Mouse (Mus musculus) myocyte (in vitro differentiated cells): ENCODE results near the gene Slamf7. TPM values are rescaled to one million over a fixed set of nuclear protein-coding genes. Genes with fewer than 3 reads are reported as not detected.

Experiments
- H3K27me3 ChIP-seq: one replicate; pipeline ENCODE4 v1.6.1; 2011; ENCODE audit not compliant: control insufficient read depth, insufficient read depth, insufficient read length
- H3K36me3 ChIP-seq: one replicate; pipeline ENCODE4 v1.6.1; 2011; ENCODE audit not compliant: control insufficient read depth, insufficient read depth
- H3K4me2 ChIP-seq: one replicate; pipeline ENCODE4 v1.6.1; 2011; ENCODE audit warnings: low read depth, control low read depth
- H3K4me3 ChIP-seq: one replicate; pipeline ENCODE4 v1.5.1; 2011; ENCODE audit warnings: mild to moderate bottlenecking, control low read depth, moderate library complexity
- H3K79me2 ChIP-seq: one replicate; pipeline ENCODE4 v1.6.1; 2011; ENCODE audit not compliant: control insufficient read depth, insufficient read depth
- H3ac ChIP-seq: one replicate; pipeline ENCODE4 v1.6.1; 2011; ENCODE audit not compliant: control insufficient read depth, insufficient read length
- CEBPB ChIP-seq: IDR thresholded peaks from 2 replicates; pipeline ENCODE4 v1.6.1; 2011; ENCODE audit warnings: mild to moderate bottlenecking, moderate library complexity; ENCODE audit not compliant: poor library complexity, insufficient read depth, severe bottlenecking
- E2F4 ChIP-seq: IDR thresholded peaks from one replicate; pipeline ENCODE4 v1.6.1; 2011; ENCODE audit warnings: mild to moderate bottlenecking, control low read depth, moderate library complexity; ENCODE audit not compliant: insufficient read depth
- MAX ChIP-seq: IDR thresholded peaks from one replicate; pipeline ENCODE4 v1.6.1; 2011; ENCODE audit warnings: low read depth, mild to moderate bottlenecking, control low read depth
- MYOD1 ChIP-seq, 3 experiments: IDR thresholded peaks; one replicate each; pipeline ENCODE4 v1.6.1; 2011; ENCODE audit warnings: control low read depth in 2 of 3, low read depth in 2 of 3, mild to moderate bottlenecking in 2 of 3, moderate library complexity in 1 of 3; ENCODE audit not compliant: insufficient read length in 2 of 3, control insufficient read depth in 1 of 3
- MYOG ChIP-seq, 3 experiments: IDR thresholded peaks; one replicate each; pipeline ENCODE4 v1.6.1; 2011; ENCODE audit warnings: control low read depth in 2 of 3, low read depth in 2 of 3, mild to moderate bottlenecking in 2 of 3; ENCODE audit not compliant: insufficient read length in 2 of 3, control insufficient read depth in 1 of 3, insufficient read depth in 1 of 3
- POLR2A ChIP-seq: IDR thresholded peaks from one replicate; pipeline ENCODE4 v1.6.1; 2011; ENCODE audit warnings: low read depth, mild to moderate bottlenecking, control low read depth, moderate library complexity; ENCODE audit not compliant: insufficient read length
- POLR2AphosphoS2 ChIP-seq: IDR thresholded peaks from one replicate; pipeline ENCODE4 v1.6.1; 2011; ENCODE audit warnings: low read depth, control low read depth; ENCODE audit not compliant: insufficient read length
- REST ChIP-seq: IDR thresholded peaks from one replicate; pipeline ENCODE4 v1.6.1; 2011; ENCODE audit warnings: mild to moderate bottlenecking, control low read depth, moderate library complexity; ENCODE audit not compliant: insufficient read depth, insufficient read length
- SRF ChIP-seq: IDR thresholded peaks from one replicate; pipeline ENCODE4 v1.6.1; 2011; ENCODE audit warnings: low read depth; ENCODE audit not compliant: control insufficient read depth, insufficient read length
- TCF12 ChIP-seq: IDR thresholded peaks from one replicate; pipeline ENCODE4 v1.6.1; 2011; ENCODE audit warnings: mild to moderate bottlenecking, control low read depth; ENCODE audit not compliant: poor library complexity, insufficient read depth, severe bottlenecking
- TCF3 ChIP-seq: IDR thresholded peaks from one replicate; pipeline ENCODE4 v1.6.1; 2011; ENCODE audit warnings: low read depth, control low read depth; ENCODE audit not compliant: insufficient read length
- USF1 ChIP-seq: IDR thresholded peaks from one replicate; pipeline ENCODE4 v1.6.1; 2011; ENCODE audit warnings: low read depth, mild to moderate bottlenecking, control low read depth, moderate library complexity
- polyA plus RNA-seq: library from polyadenylated mRNA; unstranded; fragments of >200 nt; fragmentation: generic; extraction: Trizol; gene quantifications from one replicate; pipeline ENCODE4 v1.2.1, GENCODE M21; 2012; ENCODE audit warnings: missing spikeins

Gene Slamf7
- polyA plus RNA-seq, 1 experiment = not detected

GRCm38 (mm10) chr1:171640796-171641195 lies 12.0 kb downstream of the Slamf7 start:
- no peak overlapping the region for H3ac ChIP-seq
- no peak overlapping the region for H3K4me3 ChIP-seq
- no peaks in the 10 kb centered on the region for H3K36me3 ChIP-seq
- no peaks in the 10 kb centered on the region for H3K79me2 ChIP-seq
- H3K27me3 ChIP-seq = no peaks in the 10 kb centered on the region
- no peak overlapping the region for H3K4me2 ChIP-seq
- no peak for TF ChIP-seq TCF3

DNA sequence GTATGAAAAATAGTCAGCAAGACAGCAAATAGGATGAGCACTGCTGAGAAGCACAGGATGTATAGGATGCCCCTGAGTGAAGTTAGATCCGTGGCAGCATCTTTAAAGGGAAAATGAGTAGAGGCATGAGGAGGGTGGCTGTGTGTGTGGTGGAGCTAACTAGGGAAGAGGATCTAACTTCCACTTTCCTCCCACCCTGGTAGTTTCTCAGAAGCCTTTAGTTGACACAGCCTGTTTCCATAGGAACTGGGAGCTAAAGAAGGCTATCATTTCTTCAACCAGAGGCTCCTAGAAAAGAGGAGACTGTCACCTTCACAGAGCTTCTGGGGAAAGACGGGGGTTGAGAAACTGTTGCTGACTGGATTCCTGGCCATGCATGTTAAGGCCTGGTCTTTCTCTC lies 14.1 kb downstream of the Slamf7 start:
- Histone ChIP-seq H3K27me3 (no peaks in the 10 kb centered on the region), H3K4me3 (no peak overlapping the region), H3K79me2 (no peaks in the 10 kb centered on the region), H3ac (no peak overlapping the region), H3K4me2 (no peak overlapping the region), H3K36me3 (no peaks in the 10 kb centered on the region)
- TF ChIP-seq TCF3 = no peak
- no peak for TF ChIP-seq MAX
- TF ChIP-seq TCF12 = no peak
- no peak for TF ChIP-seq POLR2AphosphoS2
- no peak for TF ChIP-seq SRF
- TF ChIP-seq MYOD1 (IDR thresholded peaks at IDR 0.05; ENCODE audit: control insufficient read depth in 1 of 3, insufficient read length in 2 of 3, low read depth in 2 of 3) = no peak
- TF ChIP-seq CEBPB = no peak
- TF ChIP-seq POLR2A = no peak
- TF ChIP-seq REST = no peak
- no peak for TF ChIP-seq MYOG (IDR thresholded peaks at IDR 0.05; ENCODE audit: control insufficient read depth in 1 of 3, insufficient read depth in 1 of 3, insufficient read length in 2 of 3, low read depth in 2 of 3)
- no peak for TF ChIP-seq USF1
- no peak for TF ChIP-seq E2F4

DNA sequence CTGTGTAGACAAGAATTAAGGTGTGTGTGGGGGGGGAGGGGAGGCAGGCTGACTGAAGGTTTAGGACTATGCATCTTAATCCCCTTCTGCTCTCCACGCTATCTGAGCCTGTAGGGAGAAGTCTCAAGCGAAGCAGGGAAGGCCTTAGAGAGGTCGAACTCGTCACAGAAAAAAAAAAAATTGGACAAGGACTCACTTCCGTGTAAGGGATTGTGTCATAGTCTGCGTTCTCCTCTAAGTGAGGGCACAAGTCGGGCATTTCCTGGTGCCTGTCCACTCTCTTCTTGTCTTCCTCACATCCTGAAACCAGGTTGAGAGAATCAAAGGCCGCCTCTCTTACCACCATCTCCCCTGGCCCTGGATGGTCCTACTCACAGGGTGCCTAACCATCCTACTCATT lies 15.7 kb downstream of the Slamf7 start:
- Histone ChIP-seq H3K4me3 (no peak overlapping the region), H3K36me3 (no peaks in the 10 kb centered on the region), H3K4me2 (no peak overlapping the region), H3K27me3 (no peaks in the 10 kb centered on the region), H3ac (no peak overlapping the region), H3K79me2 (no peaks in the 10 kb centered on the region)
- no peak for TF ChIP-seq POLR2AphosphoS2
- TF ChIP-seq E2F4 = no peak
- TF ChIP-seq SRF = no peak
- TF ChIP-seq REST = no peak
- TF ChIP-seq USF1 = no peak
- TF ChIP-seq MYOG (IDR thresholded peaks at IDR 0.05; ENCODE audit: control insufficient read depth in 1 of 3, insufficient read depth in 1 of 3, insufficient read length in 2 of 3, low read depth in 2 of 3) = no peak
- TF ChIP-seq POLR2A = no peak
- no peak for TF ChIP-seq MYOD1 (IDR thresholded peaks at IDR 0.05; ENCODE audit: control insufficient read depth in 1 of 3, insufficient read length in 2 of 3, low read depth in 2 of 3)
- no peak for TF ChIP-seq CEBPB
- no peak for TF ChIP-seq TCF12
- TF ChIP-seq TCF3 = no peak
- no peak for TF ChIP-seq MAX

DNA sequence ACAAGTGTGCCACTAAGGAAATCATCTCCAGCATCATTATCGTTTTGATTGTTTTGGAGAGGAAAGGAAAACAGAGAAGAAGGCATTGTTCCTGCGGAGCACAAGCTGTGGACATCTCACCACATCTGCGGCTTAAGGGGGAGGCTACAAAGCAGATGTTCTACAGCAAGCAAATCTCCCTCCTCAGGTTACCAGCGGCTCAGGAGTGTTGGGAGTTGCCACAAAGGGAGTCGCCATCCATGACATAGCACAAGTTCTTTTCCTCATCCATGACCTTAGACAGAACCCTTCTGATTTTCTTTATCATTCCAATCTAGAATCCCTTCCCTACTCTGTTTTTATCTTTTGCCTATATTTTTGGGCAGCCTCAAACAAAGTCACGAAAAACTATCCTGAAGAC lies 17.1 kb downstream of the Slamf7 start:
- Histone ChIP-seq H3K4me3 (no peak overlapping the region), H3K79me2 (no peaks in the 10 kb centered on the region), H3K27me3 (no peaks in the 10 kb centered on the region), H3ac (no peak overlapping the region), H3K36me3 (no peaks in the 10 kb centered on the region), H3K4me2 (no peak overlapping the region)
- no peak for TF ChIP-seq CEBPB
- no peak for TF ChIP-seq POLR2A
- TF ChIP-seq MYOG (IDR thresholded peaks at IDR 0.05; ENCODE audit: control insufficient read depth in 1 of 3, insufficient read depth in 1 of 3, insufficient read length in 2 of 3, low read depth in 2 of 3) = no peak
- TF ChIP-seq POLR2AphosphoS2 = no peak
- no peak for TF ChIP-seq SRF

DNA sequence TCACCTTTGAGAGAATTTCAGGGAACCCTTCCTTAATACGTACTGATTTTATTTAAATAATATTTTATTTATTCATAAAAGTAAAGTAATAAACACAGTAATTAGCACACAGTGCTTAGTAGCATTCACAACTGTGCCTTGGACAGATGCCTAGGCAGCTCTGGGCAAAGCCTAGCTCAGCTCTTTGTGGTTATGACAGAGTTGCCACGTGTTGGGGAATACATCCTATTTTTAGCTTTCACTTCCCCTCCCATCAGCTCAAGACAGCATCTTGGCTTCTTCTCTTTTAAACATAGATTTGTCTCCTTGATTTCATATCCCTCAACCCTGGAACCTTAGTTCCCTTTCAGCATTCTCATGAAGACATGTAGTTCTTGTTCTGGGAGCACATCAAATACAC lies 21.4 kb downstream of the Slamf7 start:
- TF ChIP-seq POLR2A = no peak
- TF ChIP-seq TCF12 = no peak
- TF ChIP-seq SRF = no peak
- TF ChIP-seq MYOD1 (IDR thresholded peaks at IDR 0.05; ENCODE audit: control insufficient read depth in 1 of 3, insufficient read length in 2 of 3, low read depth in 2 of 3) = no peak
- TF ChIP-seq CEBPB = no peak
- TF ChIP-seq REST = no peak
- TF ChIP-seq MYOG (IDR thresholded peaks at IDR 0.05; ENCODE audit: control insufficient read depth in 1 of 3, insufficient read depth in 1 of 3, insufficient read length in 2 of 3, low read depth in 2 of 3) = no peak
- TF ChIP-seq TCF3 = no peak
- TF ChIP-seq POLR2AphosphoS2 = no peak
- no peak for TF ChIP-seq MAX
- no peak for TF ChIP-seq USF1
- TF ChIP-seq E2F4 = no peak
- Histone ChIP-seq H3K27me3 (no peaks in the 10 kb centered on the region), H3K4me2 (no peak overlapping the region), H3ac (no peak overlapping the region), H3K79me2 (no peaks in the 10 kb centered on the region), H3K4me3 (no peak overlapping the region), H3K36me3 (no peaks in the 10 kb centered on the region)

DNA sequence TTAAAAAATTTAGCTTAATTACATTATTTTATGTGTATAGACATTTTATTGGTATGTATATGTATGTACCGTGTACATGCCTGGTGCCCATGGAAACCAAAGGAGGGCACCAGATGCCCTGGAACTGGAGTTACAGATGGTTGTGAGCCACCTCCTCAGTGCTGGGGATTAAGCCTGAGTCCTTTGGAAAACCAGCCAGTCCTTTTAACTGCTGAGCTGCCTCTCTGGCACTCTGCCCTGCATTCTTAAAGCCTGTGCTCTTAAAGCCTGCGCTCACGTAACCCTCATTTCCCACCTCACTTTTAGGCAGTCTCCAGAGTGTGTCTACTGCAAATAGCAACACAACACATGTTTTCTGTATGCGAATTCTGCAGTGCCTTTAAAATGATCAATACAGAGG lies 21.9 kb downstream of the Slamf7 start:
- Histone ChIP-seq H3K4me2 (no peak overlapping the region), H3K36me3 (no peaks in the 10 kb centered on the region), H3K27me3 (no peaks in the 10 kb centered on the region), H3K79me2 (no peaks in the 10 kb centered on the region), H3ac (no peak overlapping the region), H3K4me3 (no peak overlapping the region)
- TF ChIP-seq MYOD1 (IDR thresholded peaks at IDR 0.05; ENCODE audit: control insufficient read depth in 1 of 3, insufficient read length in 2 of 3, low read depth in 2 of 3) (no peak), E2F4 (no peak), USF1 (no peak), REST (no peak), MAX (no peak), SRF (no peak), MYOG (IDR thresholded peaks at IDR 0.05; ENCODE audit: control insufficient read depth in 1 of 3, insufficient read depth in 1 of 3, insufficient read length in 2 of 3, low read depth in 2 of 3) (no peak), CEBPB (no peak), POLR2AphosphoS2 (no peak), POLR2A (no peak), TCF12 (no peak), TCF3 (no peak)
